22 mouse cellular contexts compared by ENCODE assay signal in the genomic region with DNA sequence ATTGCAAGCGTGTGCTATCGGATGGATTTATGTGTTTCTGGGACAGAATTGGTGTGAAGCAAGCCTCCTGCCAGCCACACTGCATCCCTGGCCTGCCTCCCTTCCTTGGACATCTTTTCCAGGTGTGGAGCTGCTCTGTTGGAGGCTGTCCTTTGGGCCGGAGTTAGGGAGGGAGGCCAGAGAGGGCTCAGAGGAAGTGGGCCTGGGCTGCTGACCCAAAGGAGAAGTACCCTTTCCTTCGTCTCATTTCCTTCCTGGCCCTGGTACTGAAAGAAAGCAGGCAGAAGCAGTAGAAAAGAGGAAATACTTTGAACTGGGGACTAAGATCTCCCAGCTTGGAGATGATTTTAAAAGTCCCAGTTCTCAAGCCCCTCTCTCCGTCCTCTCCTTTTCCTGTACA. TPM values are rescaled to one million over a fixed set of nuclear protein-coding genes. Genes with fewer than 3 reads are reported as not detected.
DNase-seq lines count a peak whose midpoint lies in the region; ATAC-seq and TF ChIP-seq lines count a peak whose summit lies in the region.
"Had no signal": no experiment of that assay in that cellular context is flagged by ENCODE, and none has a peak within 500 bp of the region (broad histone marks: within the 10 kb centered on the region; RNA-seq: fewer than 3 reads in every experiment).

No protein-coding gene starts in this region.

- TF ChIP-seq EP300 in liver, postnatal 0 days (IDR thresholded peaks at IDR 0.05; ENCODE audit: low read depth) = no peak

- H3K27ac ChIP-seq in layer of hippocampus, adult 2 months = peak overlapping the region; percentile 65; the same call in 1 of the 2 replicates
- H3K27ac ChIP-seq in liver, postnatal 0 days (ENCODE audit: low read depth) = peak overlapping the region; percentile 61
- no peak overlapping the region for H3K27ac ChIP-seq in cerebellum, adult 2 months (ENCODE audit: insufficient read depth, low read length)
- H3K27ac ChIP-seq: embryonic facial prominence, embryonic 13.5 days; midbrain, embryonic 13.5 days; neural tube, embryonic 13.5 days had no signal

- 0 out of 2 replicates have a peak, but pooled peaks cover 2% of the 10 kb centered on the region for H3K36me3 ChIP-seq in liver, postnatal 0 days (replicated peaks; ENCODE audit: insufficient read depth, low read length)
- H3K36me3 ChIP-seq: kidney, embryonic 15.5 days had no signal

- no peaks in the 10 kb centered on the region for H3K27me3 ChIP-seq in liver, postnatal 0 days (ENCODE audit: insufficient read depth, low read length)
- no peaks in the 10 kb centered on the region for H3K27me3 ChIP-seq in cerebellum, adult 2 months (ENCODE audit: control insufficient read depth, insufficient read depth, low read length)
- H3K27me3 ChIP-seq: CH12.LX; embryonic facial prominence, embryonic 13.5 days; kidney, embryonic 15.5 days; midbrain, embryonic 13.5 days; neural tube, embryonic 13.5 days had no signal

- no peak overlapping the region for H3K9ac ChIP-seq in liver, postnatal 0 days (replicated peaks)
- H3K9ac ChIP-seq: embryonic facial prominence, embryonic 13.5 days; kidney, embryonic 15.5 days; lung, embryonic 14.5 days; midbrain, embryonic 13.5 days; neural tube, embryonic 13.5 days had no signal

- TF ChIP-seq CTCF in layer of hippocampus, adult 2 months (conservative IDR thresholded peaks at IDR 0.05) = no peak
- TF ChIP-seq CTCF in liver, postnatal 0 days (IDR thresholded peaks at IDR 0.05; ENCODE audit: low read depth) = no peak
- no peak for TF ChIP-seq CTCF in cerebellum, adult 2 months (IDR thresholded peaks at IDR 0.05; ENCODE audit: borderline replicate concordance, insufficient read depth, low read depth, low read length)

- H3K4me3 ChIP-seq in layer of hippocampus, adult 2 months = no peak overlapping the region
- H3K4me3 ChIP-seq in liver, postnatal 0 days (ENCODE audit: low read depth, low read length) = no peak overlapping the region
- H3K4me3 ChIP-seq in cerebellum, adult 2 months (replicated peaks; ENCODE audit: insufficient read depth, low read depth, low read length) = no peak overlapping the region
- H3K4me3 ChIP-seq: embryonic facial prominence, embryonic 13.5 days; kidney, embryonic 15.5 days; midbrain, embryonic 13.5 days; neural tube, embryonic 13.5 days had no signal

- H3K9me3 ChIP-seq in liver, postnatal 0 days (ENCODE audit: low read length) = no peaks in the 10 kb centered on the region
- H3K9me3 ChIP-seq: embryonic facial prominence, embryonic 13.5 days; kidney, embryonic 15.5 days; midbrain, embryonic 13.5 days; neural tube, embryonic 13.5 days had no signal

- peaks cover 46% of the 10 kb centered on the region for H3K4me1 ChIP-seq in liver, postnatal 0 days (ENCODE audit: insufficient read depth)
- peaks cover 14% of the 10 kb centered on the region for H3K4me1 ChIP-seq in cerebellum, adult 2 months (ENCODE audit: control insufficient read depth, insufficient read depth, low read length)

- 58% methylated on average over 5 of the region's 5 CpGs for WGBS in liver, postnatal 0 days (ENCODE audit: insufficient replicate concordance)
- WGBS in cerebellum, adult 2 months = 95% methylated on average over 5 of the region's 5 CpGs

- 0 out of 2 replicates have a peak, but pooled peaks have one; percentile 19 for ATAC-seq in common myeloid progenitor, adult 5-6 weeks (replicated peaks; ENCODE audit: low read depth, poor library complexity, severe bottlenecking)
- ATAC-seq in liver, postnatal 0 days = no peak
- ATAC-seq: forebrain, embryonic 16.5 days; hindbrain, embryonic 16.5 days; intestine, postnatal 0 days; midbrain, embryonic 13.5 days had no signal

- DNase-seq in layer of hippocampus, adult 2 months (ENCODE audit: low spot score in 2 of 2) = no peak
- no peak for DNase-seq in layer of hippocampus, adult 8-10 months (ENCODE audit: low spot score in 2 of 2)
- DNase-seq in 416B (ENCODE audit: low read depth) = peak; percentile 24
- DNase-seq in liver, postnatal 0 days = no peak
- no peak for DNase-seq in cerebellum, adult 2 months
- no peak for DNase-seq in cerebellum, adult 18-20 months
- no peak for DNase-seq in ovary, postnatal 36 days (ENCODE audit: low spot score)
- DNase-seq: cerebellum, postnatal 10 days; heart, postnatal 14 days; kidney, postnatal 4 days; lung, embryonic 14.5 days; right cerebral cortex, postnatal 14 days had no signal

- TF ChIP-seq POLR2A in cerebellum, adult 2 months (IDR thresholded peaks at IDR 0.05; ENCODE audit: borderline replicate concordance, insufficient read depth, low read length) = no peak

- no peak overlapping the region for H3K4me2 ChIP-seq in liver, postnatal 0 days (ENCODE audit: low read depth, low read length)
- H3K4me2 ChIP-seq: embryonic facial prominence, embryonic 13.5 days; heart, embryonic 11.5 days; kidney, embryonic 15.5 days; lung, embryonic 14.5 days; midbrain, embryonic 13.5 days; neural tube, embryonic 13.5 days had no signal

RNA-seq across cellular contexts. Expression of a gene that starts 14.4 kb away (rescaled TPM):
- 100 to 1,000 TPM; 143 to 148 TPM for total RNA-seq in layer of hippocampus, adult 2 months (2021)
- 100 to 1,000 TPM; 138 to 175 (median 160) TPM for total RNA-seq in layer of hippocampus, adult 8-10 months (2022)
- 45.4 and 48.7 TPM in 2 replicates for total RNA-seq in common myeloid progenitor, adult 5-6 weeks (2017)
- 20.1 and 21.8 TPM in 2 replicates for polyA plus RNA-seq in liver, postnatal 0 days (2015; fragmentation: Nextera tagmentation; extraction: Ambion mirVana)
- polyA plus RNA-seq in cerebellum, adult 2 months (2012; rRNA removed) = 111 and 115 TPM in 2 replicates
